Mouse (Mus musculus) embryonic facial prominence, embryonic 10.5 days (tissue): ENCODE results near the gene Aldob. TPM values are rescaled to one million over a fixed set of nuclear protein-coding genes. Genes with fewer than 3 reads are reported as not detected.
"Not testable (repeated sequence)": the region's sequence is repeated elsewhere in the genome, so short reads cannot be mapped to it uniquely, and the experiment has no call there.

Experiments used
- DNase-seq: peaks from one replicate; pipeline ENCODE4 v3.0.0-alpha.2; 2017; ENCODE audit warnings: low spot score
- H3K27ac ChIP-seq: fragments of 300-500 bp; sonication (generic); replicated peaks from 2 replicates; pipeline ENCODE4 v1.5.1; 2016; ENCODE audit warnings: mild to moderate bottlenecking
- H3K27me3 ChIP-seq: fragments of 300-500 bp; sonication (generic); replicated peaks from 2 replicates; pipeline ENCODE4 v1.6.1; 2016; ENCODE audit warnings: low read depth, mild to moderate bottlenecking; ENCODE audit not compliant: poor library complexity, severe bottlenecking
- H3K36me3 ChIP-seq: fragments of 300-500 bp; sonication (generic); replicated peaks from 2 replicates; pipeline ENCODE4 v1.6.1; 2016; ENCODE audit warnings: mild to moderate bottlenecking, moderate library complexity
- H3K4me1 ChIP-seq: fragments of 300-500 bp; sonication (generic); 2 replicates; pipeline ENCODE4 v1.6.1; 2016
- H3K4me3 ChIP-seq: fragments of 300-500 bp; sonication (generic); 2 replicates; pipeline ENCODE4 v1.5.1; 2016; ENCODE audit warnings: mild to moderate bottlenecking, moderate library complexity
- H3K9me3 ChIP-seq: fragments of 300-500 bp; sonication (generic); 2 replicates; pipeline ENCODE4 v1.6.1; 2016; ENCODE audit warnings: mild to moderate bottlenecking
- WGBS: fragments of 180-500 bp; shearing (Covaris S2); methylation state at CpG from one replicate; pipeline ENCODE4 v1.1.7; 2016; 5-methylcytosine and 5-hydroxymethylcytosine counted together
- polyA plus RNA-seq: library from polyadenylated mRNA; unstranded; fragments of >200 nt; fragmentation: Nextera tagmentation; extraction: Ambion mirVana; gene quantifications from 2 replicates; pipeline ENCODE4 v1.2.1, GENCODE M21; 2016

The Aldob gene
- polyA plus RNA-seq, 1 experiment from 2014 or later = not detected

DNA sequence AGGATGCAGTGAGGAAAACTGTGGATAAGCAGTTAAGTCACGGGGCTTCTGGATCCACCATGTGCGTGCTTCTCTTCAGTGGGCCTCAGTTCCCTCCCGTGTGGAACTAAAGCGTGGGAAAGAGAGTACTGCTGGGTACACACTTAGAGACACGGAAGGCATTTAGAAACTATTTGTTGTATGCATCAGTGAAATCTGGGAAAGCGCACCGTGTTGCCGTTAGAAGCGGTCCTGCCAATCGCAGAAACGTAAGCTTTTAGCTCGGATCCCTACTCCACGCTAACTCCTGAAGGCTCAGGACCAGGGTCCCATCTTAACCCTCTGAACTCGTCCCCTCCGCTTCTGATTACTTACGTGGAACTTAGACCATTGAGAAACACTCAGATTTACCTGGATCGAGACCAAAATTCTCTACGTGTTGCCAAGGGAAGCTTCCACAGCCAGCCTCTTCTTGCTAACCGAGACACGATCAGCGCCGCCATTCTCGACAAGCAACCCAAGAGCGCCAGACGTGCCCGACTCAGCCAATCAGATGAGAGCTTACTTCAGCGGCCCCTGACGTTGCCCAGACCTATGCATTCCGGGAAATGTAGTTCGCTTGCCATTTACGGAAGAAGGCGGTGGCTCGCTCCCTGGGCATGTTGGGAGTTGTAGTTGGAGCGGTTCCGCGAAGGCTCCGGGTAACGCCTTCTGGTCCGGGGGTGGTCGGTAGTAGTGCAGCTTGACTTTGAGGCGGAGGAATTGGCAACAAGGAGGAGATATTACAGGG lies 28.6 kb downstream of the Aldob start, which contains the start of the genes Mrpl50 and Zfp189:
Mrpl50 (minus strand) TSS at position 522 of the 769 bp plus-strand sequence.
Zfp189 (plus strand) TSS at position 605 of the 769 bp plus-strand sequence.
- under 1% methylated on average over 41 of the region's 41 CpGs for WGBS
- Histone ChIP-seq H3K36me3 (peaks cover 49% of the 10 kb centered on the region), H3K9me3 (no peaks in the 10 kb centered on the region), H3K27me3 (no peaks in the 10 kb centered on the region), H3K4me3 (peak within 1 kb of the TSS; percentile 74), H3K27ac (peak within 1 kb of the TSS; percentile 88), H3K4me1 (peaks cover 17% of the 10 kb centered on the region)
- DNase-seq = peak; percentile 94

GRCm38 (mm10) chr4:49519476-49519875 lies 29.9 kb downstream of the Aldob start:
- Histone ChIP-seq H3K27ac (no peak overlapping the region), H3K36me3 (peaks cover 43% of the 10 kb centered on the region), H3K9me3 (no peaks in the 10 kb centered on the region), H3K4me3 (peak overlapping the region; percentile 74), H3K27me3 (no peaks in the 10 kb centered on the region), H3K4me1 (peaks cover 17% of the 10 kb centered on the region)
- WGBS = 76% methylated on average over 5 of the region's 5 CpGs
- peak; percentile 16 for DNase-seq

DNA sequence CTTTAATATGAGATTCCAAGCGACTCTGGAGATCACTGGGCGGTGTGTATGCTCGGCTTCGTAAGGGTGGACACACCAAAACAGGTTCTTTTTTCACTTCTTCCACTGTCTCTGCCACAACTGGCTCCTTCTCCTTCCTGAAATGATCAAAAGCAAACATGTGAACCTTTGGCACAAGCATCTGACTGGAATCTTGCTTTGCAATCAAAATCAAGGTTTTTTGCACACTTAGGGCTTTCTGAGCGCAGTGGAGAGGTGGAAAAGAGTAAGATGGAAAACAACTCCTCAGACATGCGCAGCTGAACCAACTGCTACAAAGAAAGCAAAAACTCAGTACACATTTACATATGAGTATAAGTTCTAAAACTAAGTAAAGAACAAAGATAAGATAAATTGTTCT lies 34.9 kb downstream of the Aldob start:
- 97% methylated on average over 6 of the region's 6 CpGs for WGBS
- peaks cover 50% of the 10 kb centered on the region for H3K36me3 ChIP-seq
- 0 out of 2 replicates have a peak, but pooled peaks cover 1% of the 10 kb centered on the region for H3K4me1 ChIP-seq
- no peaks in the 10 kb centered on the region for H3K9me3 ChIP-seq
- H3K27me3 ChIP-seq = no peaks in the 10 kb centered on the region
- no peak overlapping the region for H3K27ac ChIP-seq
- no peak overlapping the region for H3K4me3 ChIP-seq
- DNase-seq = no peak

- H3K36me3 ChIP-seq = peaks cover 40% of the 10 kb centered on the region
- H3K4me3 ChIP-seq = no peak overlapping the region
- H3K27me3 ChIP-seq = no peaks in the 10 kb centered on the region
- no peaks in the 10 kb centered on the region for H3K9me3 ChIP-seq
- WGBS = 51% methylated on average over 4 of the region's 4 CpGs
- no peaks in the 10 kb centered on the region for H3K4me1 ChIP-seq
- DNase-seq = no peak
- no peak overlapping the region for H3K27ac ChIP-seq
Observed at GRCm38 (mm10) chr4:49512636-49513035, 36.7 kb downstream of the Aldob start.

- not testable (repeated sequence) for H3K9me3 ChIP-seq, H3K27ac ChIP-seq, H3K4me3 ChIP-seq, DNase-seq, H3K4me1 ChIP-seq, H3K27me3 ChIP-seq
- H3K36me3 ChIP-seq = peaks cover 33% of the 10 kb centered on the region
- WGBS = 88% methylated on average over 1 of the region's 1 CpGs
Observed at GRCm38 (mm10) chr4:49510236-49510835, 39.0 kb downstream of the Aldob start.

- H3K27me3 ChIP-seq = no peaks in the 10 kb centered on the region
- H3K4me3 ChIP-seq = no peak overlapping the region
- no peak for DNase-seq
- H3K9me3 ChIP-seq = no peaks in the 10 kb centered on the region
- WGBS = 86% methylated on average over 2 of the region's 2 CpGs
- no peaks in the 10 kb centered on the region for H3K4me1 ChIP-seq
- H3K36me3 ChIP-seq = peaks cover 25% of the 10 kb centered on the region
- H3K27ac ChIP-seq = no peak overlapping the region
Observed at GRCm38 (mm10) chr4:49509183-49509582, 40.2 kb downstream of the Aldob start.

GRCm38 (mm10) chr4:49506386-49506785 lies 43.0 kb downstream of the Aldob start, which contains the start of gene Baat:
Gene Baat, minus strand, starts transcription at chr4:49506557.
- 82% methylated on average over 3 of the region's 3 CpGs for WGBS
- no peak within 1 kb of the TSS for H3K4me3 ChIP-seq

DNA sequence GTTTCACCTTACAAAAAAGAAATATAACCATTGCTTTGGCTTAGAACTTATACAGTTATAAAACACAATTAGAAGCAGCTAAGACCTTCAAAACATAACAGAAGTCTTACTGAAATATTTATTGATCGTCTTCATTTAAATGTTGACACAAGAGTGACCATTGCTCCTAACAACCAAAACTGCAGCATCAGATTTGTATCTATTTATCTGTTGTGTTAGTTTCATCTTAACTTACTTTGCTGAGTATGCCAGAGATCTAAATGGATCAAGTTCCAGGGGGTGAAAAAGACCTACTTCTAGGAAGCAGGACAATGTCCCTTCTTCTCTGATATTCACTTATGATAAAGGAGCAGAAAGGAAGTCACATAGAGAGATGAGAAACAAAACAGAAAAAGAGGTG lies 45.8 kb downstream of the Aldob start:
- no peak for DNase-seq
- WGBS = 95% methylated on average over 1 of the region's 1 CpGs
- Histone ChIP-seq H3K36me3 (no peaks in the 10 kb centered on the region), H3K27ac (no peak overlapping the region), H3K27me3 (no peaks in the 10 kb centered on the region), H3K4me3 (no peak overlapping the region), H3K4me1 (no peaks in the 10 kb centered on the region), H3K9me3 (no peaks in the 10 kb centered on the region)

More at GRCm38 (mm10) chr4:49506386-49506785, 43.0 kb downstream of the Aldob start, which contains the start of gene Baat:
- H3K9me3 ChIP-seq = no peaks in the 10 kb centered on the region
- no peak within 1 kb of the TSS for H3K27ac ChIP-seq
- H3K36me3 ChIP-seq = no peaks in the 10 kb centered on the region
- no peaks in the 10 kb centered on the region for H3K27me3 ChIP-seq
- no peak for DNase-seq
- no peaks in the 10 kb centered on the region for H3K4me1 ChIP-seq

Other genes with a start within 250 kb of the Aldob start
- gene Acnat2, start 141.4 kb downstream of the Aldob start, polyA plus RNA-seq = not detected in 2 replicates
- 0.20 TPM in 1 of 2 replicates, not detected in the other for gene Acnat1, start 75.6 kb downstream of the Aldob start, polyA plus RNA-seq
- 0.20 and 0.25 TPM in 2 replicates for gene Baat, start 43.0 kb downstream of the Aldob start, polyA plus RNA-seq
- 82.9 and 83.6 TPM in 2 replicates for gene Mrpl50, start 28.5 kb downstream of the Aldob start, polyA plus RNA-seq
- 10.7 and 11.2 TPM in 2 replicates for gene Zfp189, start 28.4 kb downstream of the Aldob start, polyA plus RNA-seq
- gene Tmem246, start 48.3 kb upstream of the Aldob start, polyA plus RNA-seq = 10.6 and 12.0 TPM in 2 replicates
- 48.9 and 51.4 TPM in 2 replicates for gene Rnf20, start 82.5 kb upstream of the Aldob start, polyA plus RNA-seq
- not detected in 2 replicates for gene Ppp3r2, start 132.5 kb upstream of the Aldob start, polyA plus RNA-seq